Mouse (Mus musculus) liver, embryonic 14 days (tissue): ENCODE measurements around the gene Sst. TPM values are rescaled to one million over a fixed set of nuclear protein-coding genes. Genes with fewer than 3 reads are reported as not detected.

ENCODE experiments used
- polyA plus RNA-seq: library from polyadenylated mRNA; depleted of rRNA; stranded (reverse); fragments of >200 nt; gene quantifications from 2 replicates; pipeline ENCODE4 v1.2.3, GENCODE M21; 2012; rRNA removed

Gene Sst
- polyA plus RNA-seq, result 0.07 TPM in 1 of 2 replicates, not detected in the other

GRCm38 (mm10) chr16:23890636-23891035, at the start of gene Sst:
Gene Sst (minus strand): TSS chr16:23890958.

DNA sequence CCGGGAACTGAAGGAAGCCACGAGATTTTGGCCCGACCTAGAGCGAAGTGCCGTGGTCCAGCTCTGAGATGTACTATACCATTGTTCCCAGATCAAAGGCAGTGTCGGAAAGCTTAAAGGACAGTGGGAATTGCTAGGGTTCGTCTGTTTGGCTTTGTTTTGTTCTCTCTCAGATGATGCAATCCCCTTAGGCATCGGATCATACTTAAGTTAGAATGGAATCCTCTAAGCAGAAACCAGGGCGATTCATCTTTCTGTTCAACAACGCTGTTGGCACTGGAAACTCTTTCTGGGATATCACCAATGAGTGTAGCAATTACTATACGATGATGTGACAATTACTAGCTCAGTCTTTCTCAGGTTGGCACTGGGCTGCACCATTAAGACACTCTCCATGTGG, 41.5 kb upstream of the Sst start, which contains the start of gene Rtp2:
Rtp2 (minus strand) TSS at position 101 of the 400 bp plus-strand sequence.

Other genes starting within 250 kb of the Sst start
- not detected in 2 replicates for gene Rtp2, start 41.4 kb upstream of the Sst start, polyA plus RNA-seq
- gene Gm37419, start 97.5 kb upstream of the Sst start, polyA plus RNA-seq, result not detected in 2 replicates
- gene Bcl6, start 97.9 kb upstream of the Sst start, polyA plus RNA-seq, result 0.43 and 0.51 TPM in 2 replicates